Mouse (Mus musculus) spleen, adult 2 months (tissue): ENCODE data around the gene Kcna10. TPM values are rescaled to one million over a fixed set of nuclear protein-coding genes. Genes with fewer than 3 reads are reported as not detected.

ENCODE experiments used
- DNase-seq, 2 experiments: peaks; one replicate each; pipeline versions ENCODE4 v3.0.0 to v3.0.0-alpha.2; 2012 to 2021; ENCODE audit warnings: low spot score in 2 of 2, low read depth in 1 of 2
- H3K27ac ChIP-seq: fragments of 200-500 bp; 2 replicates; pipeline ENCODE4 v1.5.1; 2012; ENCODE audit warnings: low read length, inconsistent platforms; ENCODE audit not compliant: insufficient read depth
- H3K27me3 ChIP-seq: fragments of 200-500 bp; 2 replicates; pipeline ENCODE4 v1.6.1; 2012; ENCODE audit warnings: mild to moderate bottlenecking, moderate library complexity, low read length, inconsistent platforms; ENCODE audit not compliant: control insufficient read depth, insufficient read depth
- H3K36me3 ChIP-seq: fragments of 200-500 bp; 2 replicates; pipeline ENCODE4 v1.6.1; 2012; ENCODE audit warnings: mild to moderate bottlenecking, low read length, inconsistent platforms; ENCODE audit not compliant: control insufficient read depth, insufficient read depth
- H3K4me1 ChIP-seq: fragments of 200-500 bp; 2 replicates; pipeline ENCODE4 v1.6.1; 2011; ENCODE audit warnings: inconsistent platforms; ENCODE audit not compliant: control insufficient read depth, insufficient read depth, insufficient read length
- H3K4me3 ChIP-seq: fragments of 200-500 bp; 2 replicates; pipeline ENCODE4 v1.5.1; 2011; ENCODE audit warnings: mild to moderate bottlenecking, inconsistent platforms; ENCODE audit not compliant: insufficient read depth, insufficient read length; ENCODE audit errors: extremely low read depth
- CTCF ChIP-seq: fragments of 200-500 bp; IDR thresholded peaks from 2 replicates; pipeline ENCODE4 v1.5.1; 2011; ENCODE audit warnings: mild to moderate bottlenecking, inconsistent platforms; ENCODE audit not compliant: insufficient read depth, insufficient read length, insufficient replicate concordance; ENCODE audit errors: extremely low read depth
- POLR2A ChIP-seq: fragments of 200-500 bp; IDR thresholded peaks from 2 replicates; pipeline ENCODE4 v1.6.1; 2011; ENCODE audit warnings: low read depth, low read length, inconsistent platforms
- WGBS: fragments of 180-500 bp; shearing (Covaris S2); methylation state at CpG from one replicate; pipeline ENCODE4 v1.1.7; 2018; 5-methylcytosine and 5-hydroxymethylcytosine counted together
- polyA plus RNA-seq: library from polyadenylated mRNA; depleted of rRNA; stranded (reverse); fragments of >200 nt; gene quantifications from 2 replicates; pipeline ENCODE4 v1.2.3, GENCODE M21; 2012

Gene Kcna10
- polyA plus RNA-seq, 1 experiment, result not detected

GRCm38 (mm10) chr3:107207625-107208253 lies 24.9 kb downstream of the Kcna10 start:
- TF ChIP-seq POLR2A (no peak), CTCF (no peak)
- Histone ChIP-seq H3K36me3 (no peaks in the 10 kb centered on the region), H3K27me3 (no peaks in the 10 kb centered on the region), H3K4me3 (no peak overlapping the region), H3K27ac (no peak overlapping the region), H3K4me1 (no peaks in the 10 kb centered on the region)
- DNase-seq, result no peak
- WGBS, result 74% methylated on average over 7 of the region's 7 CpGs

DNA sequence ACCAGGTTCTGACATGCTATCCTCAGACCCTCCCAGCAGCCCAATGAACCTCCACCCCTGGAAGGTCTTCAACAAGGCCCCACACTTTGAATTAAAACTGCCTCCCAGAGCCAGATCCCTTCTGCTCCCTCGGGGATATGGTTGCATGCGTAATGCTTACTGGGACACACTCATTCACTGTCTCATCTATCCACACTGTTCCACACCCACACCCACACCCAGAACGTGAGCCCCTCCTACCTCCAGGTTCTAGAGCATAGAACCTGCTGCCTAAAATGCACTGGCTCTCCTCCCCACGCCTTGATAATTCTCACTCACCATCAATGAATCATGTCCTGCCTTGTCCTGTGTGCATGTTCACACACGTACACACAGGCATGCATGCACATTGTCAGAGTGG lies 31.8 kb downstream of the Kcna10 start:
- Histone ChIP-seq H3K27ac (no peak overlapping the region), H3K27me3 (no peaks in the 10 kb centered on the region), H3K36me3 (no peaks in the 10 kb centered on the region), H3K4me3 (no peak overlapping the region), H3K4me1 (no peaks in the 10 kb centered on the region)
- no peak for DNase-seq
- WGBS, result 77% methylated on average over 5 of the region's 5 CpGs
- TF ChIP-seq CTCF (no peak), POLR2A (no peak)

GRCm38 (mm10) chr3:107216400-107217100 lies 33.7 kb downstream of the Kcna10 start:
- TF ChIP-seq CTCF (no peak), POLR2A (no peak)
- Histone ChIP-seq H3K27ac (no peak overlapping the region), H3K4me1 (no peaks in the 10 kb centered on the region), H3K4me3 (no peak overlapping the region), H3K36me3 (no peaks in the 10 kb centered on the region), H3K27me3 (no peaks in the 10 kb centered on the region)
- no peak for DNase-seq
- 52% methylated on average over 8 of the region's 8 CpGs for WGBS

DNA sequence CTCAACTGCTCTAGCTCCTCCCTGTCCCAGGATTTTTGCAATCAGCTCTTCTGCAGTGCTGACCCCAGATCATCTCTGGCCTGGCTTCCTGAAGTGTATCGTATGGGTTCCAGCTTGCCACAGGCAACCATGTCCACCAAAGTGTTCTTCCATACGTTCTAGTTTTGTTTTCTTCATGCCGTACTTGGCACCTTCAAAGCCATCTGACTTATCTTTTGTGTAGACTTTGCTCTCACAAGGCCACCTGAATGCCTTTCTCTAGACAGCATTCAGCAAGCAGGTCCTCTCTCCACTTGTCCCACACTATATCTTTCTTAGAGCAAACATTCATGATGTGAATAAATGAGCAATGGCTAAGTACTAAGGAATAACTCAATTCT lies 34.2 kb downstream of the Kcna10 start:
- Histone ChIP-seq H3K27me3 (no peaks in the 10 kb centered on the region), H3K4me3 (no peak overlapping the region), H3K4me1 (no peaks in the 10 kb centered on the region), H3K27ac (no peak overlapping the region), H3K36me3 (no peaks in the 10 kb centered on the region)
- no peak for TF ChIP-seq POLR2A
- TF ChIP-seq CTCF, result no peak
- no peak for DNase-seq
- 86% methylated on average over 3 of the region's 3 CpGs for WGBS

GRCm38 (mm10) chr3:107218572-107218971 lies 35.7 kb downstream of the Kcna10 start:
- Histone ChIP-seq H3K36me3 (no peaks in the 10 kb centered on the region), H3K4me3 (no peak overlapping the region), H3K27me3 (no peaks in the 10 kb centered on the region), H3K4me1 (no peaks in the 10 kb centered on the region), H3K27ac (no peak overlapping the region)
- TF ChIP-seq CTCF (no peak), POLR2A (no peak)
- DNase-seq, result no peak
- 82% methylated on average over 7 of the region's 7 CpGs for WGBS

- Histone ChIP-seq H3K4me1 (no peaks in the 10 kb centered on the region), H3K27me3 (no peaks in the 10 kb centered on the region), H3K27ac (no peak within 1 kb of the TSS), H3K4me3 (no peak within 1 kb of the TSS), H3K36me3 (no peaks in the 10 kb centered on the region)
- WGBS, result 78% methylated on average over 10 of the region's 10 CpGs
- DNase-seq, result no peak
- TF ChIP-seq CTCF (no peak), POLR2A (no peak)
Observed at GRCm38 (mm10) chr3:107221608-107222007, 38.8 kb downstream of the Kcna10 start, which contains the start of gene Cym. TSS of gene Cym (minus strand) at chr3:107221732.

DNA sequence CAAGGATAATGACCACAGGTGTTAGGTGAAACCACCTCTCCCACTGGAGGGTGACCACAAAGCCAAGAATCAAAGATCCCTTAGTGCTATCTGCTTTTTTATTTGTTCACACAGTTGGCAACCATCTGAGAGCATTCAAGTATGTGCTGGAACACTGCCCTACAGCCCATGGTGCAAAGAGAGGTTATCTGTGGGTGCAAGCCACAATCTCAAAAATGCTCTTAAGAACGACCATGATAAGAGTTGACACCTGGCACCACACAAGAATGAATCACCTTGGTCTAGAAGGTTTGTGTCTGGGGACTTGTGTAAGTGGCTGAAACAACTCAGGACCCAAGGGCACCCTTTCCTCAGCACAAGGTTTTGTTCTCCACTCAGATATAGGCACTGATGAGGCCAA lies 40.4 kb downstream of the Kcna10 start:
- 69% methylated on average over 1 of the region's 1 CpGs for WGBS
- Histone ChIP-seq H3K27me3 (no peaks in the 10 kb centered on the region), H3K27ac (no peak overlapping the region), H3K36me3 (no peaks in the 10 kb centered on the region), H3K4me1 (no peaks in the 10 kb centered on the region), H3K4me3 (no peak overlapping the region)
- TF ChIP-seq POLR2A (no peak), CTCF (no peak)
- DNase-seq, result no peak
